Mouse (Mus musculus): ENCODE data around the gene Ppp4c. TPM values are rescaled to one million over a fixed set of nuclear protein-coding genes. Genes with fewer than 3 reads are reported as not detected.

Gene Ppp4c
- polyA plus RNA-seq, 1 experiment from 2014 or later, result 176 TPM

DNA sequence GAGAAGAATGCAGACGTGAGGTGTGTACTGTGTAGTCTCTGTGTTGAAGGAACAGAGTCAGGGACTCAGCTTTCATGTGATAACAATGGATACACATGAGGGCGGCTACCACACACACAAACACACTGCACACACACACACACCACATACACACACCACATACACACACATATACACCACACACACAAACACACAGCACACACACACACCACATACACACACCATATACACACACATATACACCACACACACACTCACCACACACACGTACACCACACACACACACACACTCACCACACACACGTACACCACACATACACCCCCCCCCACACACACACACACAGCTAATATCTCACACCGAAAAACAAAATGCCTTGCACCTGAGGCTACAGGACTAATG lies 50.8 kb downstream of the Ppp4c start:
- H3K27me3 ChIP-seq, result no peaks in the 10 kb centered on the region
- H3K4me3 ChIP-seq, result no peak overlapping the region
- 83% methylated on average over 5 of the region's 5 CpGs for WGBS
- ATAC-seq (ENCODE audit: low FRiP score, low read depth), result no peak
- H3K36me3 ChIP-seq, result no peaks in the 10 kb centered on the region
- H3K4me1 ChIP-seq (replicated peaks), result no peaks in the 10 kb centered on the region
- H3K27ac ChIP-seq (replicated peaks), result no peak overlapping the region
- H3K9me3 ChIP-seq, result no peaks in the 10 kb centered on the region
- no peak overlapping the region for H3K4me2 ChIP-seq
- no peak overlapping the region for H3K9ac ChIP-seq

DNA sequence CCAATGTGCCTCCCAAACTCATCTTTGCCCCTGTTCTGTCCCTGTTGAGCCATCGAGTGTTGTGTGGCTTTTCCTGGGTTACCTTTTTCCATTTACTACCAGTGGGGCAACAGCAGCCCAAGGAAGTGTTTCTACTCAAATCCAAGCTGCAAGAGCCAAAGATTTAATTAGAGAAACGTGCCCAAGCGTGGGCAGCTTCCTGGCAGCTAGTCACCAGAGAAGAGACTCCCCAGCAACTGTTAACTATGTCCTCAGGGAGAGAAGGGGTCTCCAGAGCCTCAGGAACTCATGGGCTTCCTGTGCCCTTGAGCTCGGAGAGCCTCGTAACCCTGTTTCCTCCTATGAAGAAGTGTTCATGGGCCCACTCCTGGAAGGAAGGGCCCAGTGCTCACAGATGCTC lies 51.3 kb downstream of the Ppp4c start:
- H3K4me1 ChIP-seq (replicated peaks), result no peaks in the 10 kb centered on the region
- no peaks in the 10 kb centered on the region for H3K36me3 ChIP-seq
- H3K9me3 ChIP-seq, result no peaks in the 10 kb centered on the region
- WGBS, result 87% methylated on average over 5 of the region's 5 CpGs
- no peak overlapping the region for H3K27ac ChIP-seq (replicated peaks)
- H3K27me3 ChIP-seq, result no peaks in the 10 kb centered on the region
- no peak overlapping the region for H3K4me3 ChIP-seq
- no peak overlapping the region for H3K4me2 ChIP-seq
- ATAC-seq (ENCODE audit: low FRiP score, low read depth), result no peak
- H3K9ac ChIP-seq, result no peak overlapping the region

DNA sequence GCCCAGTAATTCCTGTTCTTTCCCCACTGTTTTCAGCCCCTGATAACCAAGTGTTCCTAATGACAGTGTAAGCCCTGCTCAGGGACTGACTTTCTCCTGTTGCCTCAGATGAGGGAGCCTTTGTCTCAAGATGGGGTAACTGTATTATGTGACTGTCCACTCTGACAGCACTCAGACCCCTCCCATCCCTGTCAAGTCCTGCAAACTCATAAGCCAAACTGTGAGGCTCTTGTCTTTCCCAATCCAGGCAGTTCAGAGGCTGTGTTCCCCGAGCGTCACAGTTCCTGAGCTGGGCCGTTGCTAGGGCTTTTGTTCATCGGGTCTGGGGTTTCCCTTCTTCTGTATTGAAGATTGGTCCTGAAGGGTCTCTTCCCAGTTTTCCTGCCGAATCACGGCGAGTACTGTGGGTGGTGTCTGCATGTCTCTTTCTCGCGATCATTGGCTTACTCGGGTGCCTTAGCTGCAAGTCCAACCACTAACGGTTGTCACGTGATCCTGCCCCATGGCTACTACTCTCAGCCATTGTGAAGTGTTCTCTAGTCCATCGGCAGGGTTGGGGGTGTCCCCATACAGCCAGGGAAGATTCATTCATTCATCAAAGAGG lies 52.1 kb downstream of the Ppp4c start:
- Histone ChIP-seq H3K27me3 (no peaks in the 10 kb centered on the region), H3K9me3 (no peaks in the 10 kb centered on the region), H3K4me3 (no peak overlapping the region), H3K4me2 (no peak overlapping the region), H3K9ac (no peak overlapping the region), H3K4me1 (replicated peaks) (no peaks in the 10 kb centered on the region), H3K36me3 (no peaks in the 10 kb centered on the region), H3K27ac (replicated peaks) (no peak overlapping the region)
- WGBS, result 69% methylated on average over 13 of the region's 13 CpGs
- no peak for ATAC-seq (ENCODE audit: low FRiP score, low read depth)

DNA sequence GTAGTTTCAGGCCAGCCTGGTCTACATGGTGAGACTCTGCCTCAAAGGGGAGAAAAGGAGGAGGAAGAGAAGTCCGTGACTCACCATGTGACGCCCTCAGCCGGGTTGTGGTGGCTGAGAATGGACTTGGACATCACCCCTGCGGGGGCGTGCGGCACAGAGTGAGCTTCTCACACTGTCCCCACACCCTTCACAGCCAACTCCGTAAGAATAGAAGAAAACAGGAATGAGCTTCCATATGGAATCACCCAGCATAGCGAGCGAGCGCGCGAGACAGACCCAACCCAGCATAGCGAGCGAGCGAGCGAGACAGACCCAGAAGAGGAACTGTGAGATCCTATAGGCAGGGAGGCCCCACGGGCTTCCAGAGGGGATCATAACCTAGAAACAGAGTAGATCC lies 52.7 kb downstream of the Ppp4c start:
- ATAC-seq (ENCODE audit: low FRiP score, low read depth), result no peak
- no peaks in the 10 kb centered on the region for H3K36me3 ChIP-seq
- WGBS, result 87% methylated on average over 17 of the region's 17 CpGs
- H3K4me2 ChIP-seq, result no peak overlapping the region
- H3K27me3 ChIP-seq, result no peaks in the 10 kb centered on the region
- H3K9ac ChIP-seq, result no peak overlapping the region
- H3K4me3 ChIP-seq, result no peak overlapping the region
- H3K4me1 ChIP-seq (replicated peaks), result no peaks in the 10 kb centered on the region
- no peaks in the 10 kb centered on the region for H3K9me3 ChIP-seq
- no peak overlapping the region for H3K27ac ChIP-seq (replicated peaks)

DNA sequence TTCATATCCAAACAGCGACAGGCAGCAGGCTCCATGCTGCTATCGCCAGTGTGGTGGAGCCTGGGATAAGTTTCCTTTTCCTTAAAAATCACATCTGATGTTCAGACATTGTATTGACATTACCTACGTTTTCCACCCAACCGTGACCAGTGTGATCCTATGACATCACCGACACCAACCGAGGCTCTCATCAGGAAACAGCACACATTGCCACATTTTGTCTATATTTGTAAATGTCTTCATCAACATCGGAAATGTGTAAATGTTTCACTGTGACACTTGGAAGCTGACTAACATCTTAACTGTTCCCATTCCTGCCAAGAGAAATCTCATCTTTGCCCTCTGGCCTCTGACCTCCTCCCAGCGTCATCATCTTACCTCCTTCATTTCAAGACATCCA lies 56.2 kb downstream of the Ppp4c start:
- ATAC-seq (ENCODE audit: low FRiP score, low read depth), result no peak
- Histone ChIP-seq H3K4me3 (no peak overlapping the region), H3K36me3 (no peaks in the 10 kb centered on the region), H3K27ac (replicated peaks) (no peak overlapping the region), H3K4me2 (no peak overlapping the region), H3K9me3 (no peaks in the 10 kb centered on the region), H3K27me3 (no peaks in the 10 kb centered on the region), H3K9ac (no peak overlapping the region), H3K4me1 (replicated peaks) (no peaks in the 10 kb centered on the region)
- 86% methylated on average over 8 of the region's 8 CpGs for WGBS

Other genes with a start within 250 kb of the Ppp4c start
- 176 and 179 TPM in 2 replicates for gene Eif3c, start 226.1 kb downstream of the Ppp4c start, polyA plus RNA-seq (2015; fragmentation: Nextera tagmentation; extraction: Ambion mirVana)
- gene Apobr, start 207.6 kb downstream of the Ppp4c start, polyA plus RNA-seq (2015; fragmentation: Nextera tagmentation; extraction: Ambion mirVana), result 0.46 and 0.52 TPM in 2 replicates
- gene Cln3, start 206.7 kb downstream of the Ppp4c start, polyA plus RNA-seq (2015; fragmentation: Nextera tagmentation; extraction: Ambion mirVana), result 33.4 and 37.2 TPM in 2 replicates
- not detected in 2 replicates for gene Il27, start 197.6 kb downstream of the Ppp4c start, polyA plus RNA-seq (2015; fragmentation: Nextera tagmentation; extraction: Ambion mirVana)
- gene Nupr1, start 161.6 kb downstream of the Ppp4c start, polyA plus RNA-seq (2015; fragmentation: Nextera tagmentation; extraction: Ambion mirVana), result 11.7 and 14.9 TPM in 2 replicates
- 58.7 and 61.0 TPM in 2 replicates for gene Sgf29, start 143.2 kb downstream of the Ppp4c start, polyA plus RNA-seq (2015; fragmentation: Nextera tagmentation; extraction: Ambion mirVana)
- 7.3 and 10.5 TPM in 2 replicates for gene Sult1a1, start 116.1 kb downstream of the Ppp4c start, polyA plus RNA-seq (2015; fragmentation: Nextera tagmentation; extraction: Ambion mirVana)
- 139 and 143 TPM in 2 replicates for gene Bola2, start 97.1 kb downstream of the Ppp4c start, polyA plus RNA-seq (2015; fragmentation: Nextera tagmentation; extraction: Ambion mirVana)
- gene Slx1b, start 96.7 kb downstream of the Ppp4c start, polyA plus RNA-seq (2015; fragmentation: Nextera tagmentation; extraction: Ambion mirVana), result 16.2 and 16.7 TPM in 2 replicates
- 104 and 108 TPM in 2 replicates for gene Coro1a, start 84.7 kb downstream of the Ppp4c start, polyA plus RNA-seq (2015; fragmentation: Nextera tagmentation; extraction: Ambion mirVana)
- gene Mapk3, start 32.9 kb downstream of the Ppp4c start, polyA plus RNA-seq (2015; fragmentation: Nextera tagmentation; extraction: Ambion mirVana), result 107 and 115 TPM in 2 replicates
- gene Gdpd3, start 26.2 kb downstream of the Ppp4c start, polyA plus RNA-seq (2015; fragmentation: Nextera tagmentation; extraction: Ambion mirVana), result 1.5 TPM in 2 replicates
- gene Ypel3, start 15.5 kb downstream of the Ppp4c start, polyA plus RNA-seq (2015; fragmentation: Nextera tagmentation; extraction: Ambion mirVana), result 191 and 203 TPM in 2 replicates
- 0.62 and 0.75 TPM in 2 replicates for gene Tbx6, start 11.0 kb downstream of the Ppp4c start, polyA plus RNA-seq (2015; fragmentation: Nextera tagmentation; extraction: Ambion mirVana)
- gene Fam57b, start 5.2 kb upstream of the Ppp4c start, polyA plus RNA-seq (2015; fragmentation: Nextera tagmentation; extraction: Ambion mirVana), result 49.9 and 60.8 TPM in 2 replicates
- 0.43 TPM in 1 of 2 replicates, not detected in the other for gene 4930451I11Rik, start 39.1 kb upstream of the Ppp4c start, polyA plus RNA-seq (2015; fragmentation: Nextera tagmentation; extraction: Ambion mirVana)
- 28.2 and 28.8 TPM in 2 replicates for gene Doc2a, start 54.9 kb upstream of the Ppp4c start, polyA plus RNA-seq (2015; fragmentation: Nextera tagmentation; extraction: Ambion mirVana)
- 22.6 and 24.0 TPM in 2 replicates for gene Hirip3, start 69.5 kb upstream of the Ppp4c start, polyA plus RNA-seq (2015; fragmentation: Nextera tagmentation; extraction: Ambion mirVana)
- gene Ino80e, start 69.9 kb upstream of the Ppp4c start, polyA plus RNA-seq (2015; fragmentation: Nextera tagmentation; extraction: Ambion mirVana), result 91.5 and 94.6 TPM in 2 replicates
- 56.2 and 58.1 TPM in 2 replicates for gene Taok2, start 92.2 kb upstream of the Ppp4c start, polyA plus RNA-seq (2015; fragmentation: Nextera tagmentation; extraction: Ambion mirVana)
- 28.6 and 30.4 TPM in 2 replicates for gene Tmem219, start 130.4 kb upstream of the Ppp4c start, polyA plus RNA-seq (2015; fragmentation: Nextera tagmentation; extraction: Ambion mirVana)
- gene Kctd13, start 136.4 kb upstream of the Ppp4c start, polyA plus RNA-seq (2015; fragmentation: Nextera tagmentation; extraction: Ambion mirVana), result 118 and 130 TPM in 2 replicates
- gene Asphd1, start 157.1 kb upstream of the Ppp4c start, polyA plus RNA-seq (2015; fragmentation: Nextera tagmentation; extraction: Ambion mirVana), result 9.8 and 10.1 TPM in 2 replicates
- 49.3 and 55.9 TPM in 2 replicates for gene Sez6l2, start 158.1 kb upstream of the Ppp4c start, polyA plus RNA-seq (2015; fragmentation: Nextera tagmentation; extraction: Ambion mirVana)
- gene Cdipt, start 183.4 kb upstream of the Ppp4c start, polyA plus RNA-seq (2015; fragmentation: Nextera tagmentation; extraction: Ambion mirVana), result 131 and 140 TPM in 2 replicates
- 0.67 and 1.4 TPM in 2 replicates for gene Cdiptos, start 183.6 kb upstream of the Ppp4c start, polyA plus RNA-seq (2015; fragmentation: Nextera tagmentation; extraction: Ambion mirVana)
- gene Mvp, start 222.1 kb upstream of the Ppp4c start, polyA plus RNA-seq (2015; fragmentation: Nextera tagmentation; extraction: Ambion mirVana), result 4.8 and 5.5 TPM in 2 replicates
- 0.28 TPM in 1 of 2 replicates, not detected in the other for gene Pagr1b, start 224.0 kb upstream of the Ppp4c start, polyA plus RNA-seq (2015; fragmentation: Nextera tagmentation; extraction: Ambion mirVana)
- 28.1 and 46.9 TPM in 2 replicates for gene Pagr1a, start 224.9 kb upstream of the Ppp4c start, polyA plus RNA-seq (2015; fragmentation: Nextera tagmentation; extraction: Ambion mirVana)
- 63.3 and 77.5 TPM in 2 replicates for gene Gm42742, start 228.6 kb upstream of the Ppp4c start, polyA plus RNA-seq (2015; fragmentation: Nextera tagmentation; extraction: Ambion mirVana)
- 54.2 and 62.4 TPM in 2 replicates for gene Prrt2, start 228.7 kb upstream of the Ppp4c start, polyA plus RNA-seq (2015; fragmentation: Nextera tagmentation; extraction: Ambion mirVana)
- 84.0 and 87.3 TPM in 2 replicates for gene Maz, start 234.5 kb upstream of the Ppp4c start, polyA plus RNA-seq (2015; fragmentation: Nextera tagmentation; extraction: Ambion mirVana)
- 26.1 and 31.7 TPM in 2 replicates for gene Kif22, start 250.0 kb upstream of the Ppp4c start, polyA plus RNA-seq (2015; fragmentation: Nextera tagmentation; extraction: Ambion mirVana)

All from hindbrain, embryonic 15.5 days (tissue).